In the genomic region with DNA sequence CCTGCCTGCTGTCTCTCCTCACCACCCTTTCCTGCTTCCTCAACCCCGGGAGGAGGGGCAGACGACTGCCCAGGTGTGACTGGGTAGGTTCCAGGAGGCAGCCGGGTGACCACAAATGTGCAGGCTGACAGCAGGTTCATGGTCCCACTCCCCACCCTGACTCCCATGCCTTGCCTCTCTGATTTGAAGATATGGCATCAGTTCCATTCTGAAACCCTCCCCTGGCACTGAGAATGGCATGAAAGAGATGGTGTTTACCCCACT, we compare ENCODE assay signal across 20 mouse cellular contexts. TPM values are rescaled to one million over a fixed set of nuclear protein-coding genes. Genes with fewer than 3 reads are reported as not detected.
DNase-seq lines count a peak whose midpoint lies in the region; ATAC-seq and TF ChIP-seq lines count a peak whose summit lies in the region.
"Had no signal": no experiment of that assay in that cellular context is flagged by ENCODE, and none has a peak within 500 bp of the region (broad histone marks: within the 10 kb centered on the region; RNA-seq: fewer than 3 reads in every experiment).

A gene (minus strand): TSS at position 10 of the 264 bp plus-strand sequence.

- H3K4me3 ChIP-seq in kidney, adult 2 months (ENCODE audit: insufficient read depth, low read depth, low read length): no peak within 1 kb of the TSS
- no peak within 1 kb of the TSS for H3K4me3 ChIP-seq in kidney, embryonic 14.5 days (ENCODE audit: low read length)
- H3K4me3 ChIP-seq in myocyte: no peak within 1 kb of the TSS
- H3K4me3 ChIP-seq: embryonic facial prominence, embryonic 12.5 days; forebrain, embryonic 12.5 days; heart, embryonic 12.5 days; hindbrain, embryonic 12.5 days had no signal

- 44% methylated on average over 3 of the region's 3 CpGs for WGBS in kidney, adult 2 months
- WGBS in kidney, embryonic 14.5 days: 77% methylated on average over 3 of the region's 3 CpGs

- no peaks in the 10 kb centered on the region for H3K79me2 ChIP-seq in myocyte (ENCODE audit: control insufficient read depth, insufficient read depth)

- ATAC-seq in kidney, embryonic 14.5 days (ENCODE audit: low FRiP score, low TSS enrichment): no peak
- ATAC-seq: activated CD4-positive, CD25-positive, alpha-beta regulatory T cell, adult 4 months; Patski had no signal

- H3K4me1 ChIP-seq in kidney, adult 2 months (ENCODE audit: control insufficient read depth, insufficient read depth, low read length): no peaks in the 10 kb centered on the region
- 0 out of 2 replicates have a peak, but pooled peaks cover 4% of the 10 kb centered on the region for H3K4me1 ChIP-seq in kidney, embryonic 14.5 days (ENCODE audit: control insufficient read depth, insufficient read depth, low read length)
- H3K4me1 ChIP-seq: forebrain, embryonic 12.5 days had no signal

- H3K4me2 ChIP-seq in kidney, embryonic 14.5 days (replicated peaks; ENCODE audit: low read depth, low read length): no peak within 1 kb of the TSS
- H3K4me2 ChIP-seq in myocyte (ENCODE audit: low read depth): peak within 1 kb of the TSS; percentile 6
- H3K4me2 ChIP-seq: embryonic facial prominence, embryonic 12.5 days; forebrain, embryonic 12.5 days; heart, embryonic 12.5 days; hindbrain, embryonic 12.5 days had no signal

- no peaks in the 10 kb centered on the region for H3K27me3 ChIP-seq in kidney, adult 2 months (replicated peaks; ENCODE audit: control insufficient read depth, insufficient read depth, low read length)
- H3K27me3 ChIP-seq in kidney, embryonic 14.5 days (ENCODE audit: control insufficient read depth, insufficient read depth, low read length): no peaks in the 10 kb centered on the region
- H3K27me3 ChIP-seq in myocyte (ENCODE audit: control insufficient read depth, insufficient read depth, insufficient read length): no peaks in the 10 kb centered on the region
- H3K27me3 ChIP-seq: CH12.LX; embryonic facial prominence, embryonic 12.5 days; forebrain, embryonic 12.5 days; heart, embryonic 12.5 days; hindbrain, embryonic 12.5 days; Patski had no signal

- no peak for TF ChIP-seq CTCF in kidney, adult 2 months (conservative IDR thresholded peaks at IDR 0.05; ENCODE audit: insufficient read depth, insufficient read length, low read depth, low read length)

- DNase-seq in kidney, adult 2 months: no peak
- DNase-seq in kidney, adult 18-20 months: no peak
- peak; percentile 40 for DNase-seq in kidney, postnatal 10 days
- peak; percentile 29 for DNase-seq in kidney, postnatal 14 days
- DNase-seq: adrenal gland, postnatal 14 days; cerebellum, adult 11-12 months; cerebellum, adult 9-10 months; cerebellum, postnatal 25 days; gastrocnemius, postnatal 14 days had no signal

- H3K36me3 ChIP-seq in kidney, adult 2 months (ENCODE audit: control insufficient read depth, insufficient read depth, low read length): no peaks in the 10 kb centered on the region
- H3K36me3 ChIP-seq in kidney, embryonic 14.5 days (ENCODE audit: control insufficient read depth, insufficient read depth, low read length): no peaks in the 10 kb centered on the region
- H3K36me3 ChIP-seq in myocyte (ENCODE audit: control insufficient read depth, insufficient read depth): no peaks in the 10 kb centered on the region
- H3K36me3 ChIP-seq: embryonic facial prominence, embryonic 12.5 days; forebrain, embryonic 12.5 days; heart, embryonic 12.5 days; hindbrain, embryonic 12.5 days had no signal

- H3K9ac ChIP-seq in kidney, embryonic 14.5 days (ENCODE audit: low read depth, low read length): no peak within 1 kb of the TSS
- H3K9ac ChIP-seq: embryonic facial prominence, embryonic 12.5 days; forebrain, embryonic 12.5 days; forebrain, postnatal 0 days; heart, embryonic 12.5 days; hindbrain, embryonic 12.5 days had no signal

- no peak for TF ChIP-seq POLR2A in kidney, adult 2 months (IDR thresholded peaks at IDR 0.05; ENCODE audit: low read depth, low read length)
- no peak for TF ChIP-seq POLR2A in myocyte (IDR thresholded peaks at IDR 0.05; ENCODE audit: insufficient read length, low read depth)

- no peak within 1 kb of the TSS for H3ac ChIP-seq in myocyte (ENCODE audit: control insufficient read depth, insufficient read length)

- H3K9me3 ChIP-seq in kidney, embryonic 14.5 days (ENCODE audit: control insufficient read depth, low read length): no peaks in the 10 kb centered on the region; the same call in 1 of the 2 replicates
- H3K9me3 ChIP-seq: embryonic facial prominence, embryonic 12.5 days; forebrain, embryonic 12.5 days; hindbrain, embryonic 12.5 days had no signal

- H3K27ac ChIP-seq in kidney, adult 2 months (ENCODE audit: insufficient read depth, low read depth, low read length): no peak within 1 kb of the TSS
- no peak within 1 kb of the TSS for H3K27ac ChIP-seq in kidney, embryonic 14.5 days (ENCODE audit: low read depth, low read length)
- H3K27ac ChIP-seq: embryonic facial prominence, embryonic 12.5 days; forebrain, embryonic 12.5 days; hindbrain, embryonic 12.5 days had no signal

TF ChIP-seq in myocyte, 11 proteins besides CTCF, POLR2A, EP300 and RAD21:
- TF ChIP-seq MAX (IDR thresholded peaks at IDR 0.05; ENCODE audit: low read depth) (no peak), MYOD1 (IDR thresholded peaks at IDR 0.05; ENCODE audit: control insufficient read depth in 1 of 3, insufficient read length in 2 of 3, low read depth in 2 of 3) (no peak), CEBPB (IDR thresholded peaks at IDR 0.05; ENCODE audit: insufficient read depth, poor library complexity, severe bottlenecking) (no peak), SRF (IDR thresholded peaks at IDR 0.05; ENCODE audit: control insufficient read depth, insufficient read length, low read depth) (no peak), TCF3 (IDR thresholded peaks at IDR 0.05; ENCODE audit: insufficient read length, low read depth) (no peak), POLR2AphosphoS2 (IDR thresholded peaks at IDR 0.05; ENCODE audit: insufficient read length, low read depth) (no peak), USF1 (IDR thresholded peaks at IDR 0.05; ENCODE audit: low read depth) (no peak), TCF12 (IDR thresholded peaks at IDR 0.05; ENCODE audit: insufficient read depth, poor library complexity, severe bottlenecking) (no peak), E2F4 (IDR thresholded peaks at IDR 0.05; ENCODE audit: insufficient read depth) (no peak), REST (IDR thresholded peaks at IDR 0.05; ENCODE audit: insufficient read depth, insufficient read length) (no peak), MYOG (IDR thresholded peaks at IDR 0.05; ENCODE audit: control insufficient read depth in 1 of 3, insufficient read depth in 1 of 3, insufficient read length in 2 of 3, low read depth in 2 of 3) (no peak)

RNA-seq across cellular contexts. Expression of the gene that starts here (rescaled TPM):
- polyA plus RNA-seq in kidney, adult 2 months (2012; rRNA removed): 39.2 and 41.8 TPM in 2 replicates
- 2.3 and 3.3 TPM in 2 replicates for polyA plus RNA-seq in kidney, embryonic 14.5 days (2014; fragmentation: Nextera tagmentation; extraction: Ambion mirVana)
- polyA plus RNA-seq in myocyte (2012; fragmentation: generic; extraction: Trizol): 0.01 TPM
- polyA plus RNA-seq: cortical plate, adult 2 months; embryonic facial prominence, embryonic 12.5 days; forebrain, embryonic 12.5 days; forebrain, postnatal 0 days had no signal

Comparison
In these comparisons a context has a peak if more than half of its experiments do, and no peak if none do; other contexts are left out.
1. DNase-seq: peak in kidney, postnatal 10 days (single experiment) and kidney, postnatal 14 days (single experiment); none in kidney, adult 2 months (single experiment) and kidney, adult 18-20 months (single experiment).